Mouse (Mus musculus): ENCODE results near the gene Rpl38.

GRCm38 (mm10) chr11:114653664-114654063, 14.7 kb upstream of the Rpl38 start:
- TF ChIP-seq CTCF (IDR thresholded peaks at IDR 0.05; ENCODE audit: low read depth), result no peak
- no peak for TF ChIP-seq EP300 (IDR thresholded peaks at IDR 0.05; ENCODE audit: low read depth)
